Mouse (Mus musculus) MEL (cell line): ENCODE data around the gene Sart3. TPM values are rescaled to one million over a fixed set of nuclear protein-coding genes. Genes with fewer than 3 reads are reported as not detected.

Source experiments
- DNase-seq: peaks from one replicate; pipeline ENCODE4 v3.0.0; 2011; ENCODE audit warnings: low read depth, low spot score
- H3K27ac ChIP-seq: 2 replicates; pipeline ENCODE4 v1.5.1; 2012; ENCODE audit warnings: low read depth, mild to moderate bottlenecking, control low read depth, low read length, moderate library complexity; ENCODE audit not compliant: control insufficient read depth
- H3K27me3 ChIP-seq, 2 experiments: fragments of 150-350 bp in 1 of 2; sonication (generic) in 1 of 2; 2 replicates each; pipeline ENCODE4 v1.6.1; 2012; ENCODE audit warnings: low read length in 2 of 2, mild to moderate bottlenecking in 2 of 2, improper control_type of control experiment in 1 of 2, moderate library complexity in 1 of 2; ENCODE audit not compliant: insufficient read depth in 2 of 2, control insufficient read depth in 1 of 2
- H3K36me3 ChIP-seq, 2 experiments: 2 replicates each; pipeline ENCODE4 v1.6.1; 2012 to 2014; ENCODE audit warnings: low read length in 2 of 2, improper control_type of control experiment in 1 of 2, inconsistent platforms in 1 of 2, mild to moderate bottlenecking in 1 of 2; ENCODE audit not compliant: insufficient read depth in 2 of 2, control insufficient read depth in 1 of 2
- H3K4me1 ChIP-seq, 2 experiments: fragments of 150-350 bp in 1 of 2; sonication (generic) in 1 of 2; 2 replicates each; pipeline ENCODE4 v1.6.1; 2012; ENCODE audit warnings: low read length in 2 of 2, improper control_type of control experiment in 1 of 2, mild to moderate bottlenecking in 1 of 2; ENCODE audit not compliant: insufficient read depth in 2 of 2, control insufficient read depth in 1 of 2
- H3K4me3 ChIP-seq, 2 experiments: fragments of 150-350 bp in 1 of 2; sonication (generic) in 1 of 2; 2 replicates each; pipeline ENCODE4 v1.5.1; 2012; ENCODE audit warnings: low read depth in 2 of 2, low read length in 2 of 2, mild to moderate bottlenecking in 2 of 2, moderate library complexity in 2 of 2, control low read depth in 1 of 2, improper control_type of control experiment in 1 of 2; ENCODE audit not compliant: control insufficient read depth in 1 of 2, insufficient read depth in 1 of 2
- H3K79me2 ChIP-seq: 2 replicates; pipeline ENCODE4 v1.6.1; 2012; ENCODE audit warnings: mild to moderate bottlenecking, low read length, moderate library complexity; ENCODE audit not compliant: control insufficient read depth, poor library complexity, insufficient read depth
- H3K9ac ChIP-seq: 2 replicates; pipeline ENCODE4 v1.6.1; 2012; ENCODE audit warnings: low read depth, mild to moderate bottlenecking, control low read depth, low read length, moderate library complexity; ENCODE audit not compliant: control insufficient read depth, poor library complexity, severe bottlenecking
- H3K9me3 ChIP-seq: fragments of 150-350 bp; sonication (generic); replicated peaks from 2 replicates; pipeline ENCODE4 v1.6.1; 2012; ENCODE audit warnings: mild to moderate bottlenecking, low read length, improper control_type of control experiment, moderate library complexity; ENCODE audit not compliant: insufficient read depth
- BHLHE40 ChIP-seq: IDR thresholded peaks from 2 replicates; pipeline ENCODE4 v1.6.1; 2012; ENCODE audit warnings: low read depth, mild to moderate bottlenecking, inconsistent platforms, low read length, improper control_type of control experiment, borderline replicate concordance
- CHD1 ChIP-seq: IDR thresholded peaks from 2 replicates; pipeline ENCODE4 v1.6.1; 2012; ENCODE audit warnings: low read depth, mild to moderate bottlenecking, inconsistent platforms, low read length, improper control_type of control experiment
- CTCF ChIP-seq, 3 experiments: IDR thresholded peaks in 2 of 3; conservative IDR thresholded peaks in 1 of 3; 2 replicates each; pipeline ENCODE4 v1.5.1; 2011 to 2012; ENCODE audit warnings: low read length in 3 of 3, low read depth in 2 of 3, mild to moderate bottlenecking in 2 of 3, improper control_type of control experiment in 1 of 3, inconsistent platforms in 1 of 3, mixed read lengths in 1 of 3, moderate library complexity in 1 of 3; ENCODE audit not compliant: control insufficient read depth in 1 of 3, insufficient read depth in 1 of 3, poor library complexity in 1 of 3, severe bottlenecking in 1 of 3
- E2F4 ChIP-seq: IDR thresholded peaks from 2 replicates; pipeline ENCODE4 v1.6.1; 2011; ENCODE audit warnings: low read depth, low read length, improper control_type of control experiment, borderline replicate concordance
- EP300 ChIP-seq, 2 experiments: IDR thresholded peaks; 2 replicates each; pipeline ENCODE4 v1.6.1; 2011; ENCODE audit warnings: improper control_type of control experiment in 2 of 2, low read length in 2 of 2, low read depth in 1 of 2, mild to moderate bottlenecking in 1 of 2
- ETS1 ChIP-seq: IDR thresholded peaks from 2 replicates; pipeline ENCODE4 v1.6.1; 2012; ENCODE audit warnings: low read depth, mild to moderate bottlenecking, inconsistent platforms, low read length, improper control_type of control experiment, moderate library complexity
- GABPA ChIP-seq: IDR thresholded peaks from 2 replicates; pipeline ENCODE4 v1.6.1; 2012; ENCODE audit warnings: low read depth, mild to moderate bottlenecking, inconsistent platforms, low read length, improper control_type of control experiment, moderate library complexity
- GATA1 ChIP-seq: IDR thresholded peaks from 2 replicates; pipeline ENCODE4 v1.6.1; 2011; ENCODE audit warnings: low read depth, low read length, improper control_type of control experiment
- HCFC1 ChIP-seq: IDR thresholded peaks from 2 replicates; pipeline ENCODE4 v1.6.1; 2012; ENCODE audit warnings: low read depth, mild to moderate bottlenecking, inconsistent platforms, low read length, improper control_type of control experiment, moderate library complexity
- MAFK ChIP-seq: IDR thresholded peaks from 2 replicates; pipeline ENCODE4 v1.6.1; 2011; ENCODE audit warnings: low read depth, mild to moderate bottlenecking, low read length, improper control_type of control experiment, borderline replicate concordance
- MAX ChIP-seq: IDR thresholded peaks from 2 replicates; pipeline ENCODE4 v1.6.1; 2011; ENCODE audit warnings: low read length, improper control_type of control experiment
- MXI1 ChIP-seq: IDR thresholded peaks from 2 replicates; pipeline ENCODE4 v1.6.1; 2011; ENCODE audit warnings: mild to moderate bottlenecking, low read depth, low read length, improper control_type of control experiment
- NELFE ChIP-seq: IDR thresholded peaks from 2 replicates; pipeline ENCODE4 v1.6.1; 2011; ENCODE audit warnings: low read depth, low read length, improper control_type of control experiment
- POLR2A ChIP-seq, 2 experiments: IDR thresholded peaks; 2 replicates each; pipeline ENCODE4 v1.6.1; 2011 to 2012; ENCODE audit warnings: low read length in 2 of 2, mild to moderate bottlenecking in 2 of 2, control low read depth in 1 of 2, improper control_type of control experiment in 1 of 2, low read depth in 1 of 2, moderate library complexity in 1 of 2; ENCODE audit not compliant: control insufficient read depth in 1 of 2, insufficient read depth in 1 of 2, poor library complexity in 1 of 2
- RCOR1 ChIP-seq: IDR thresholded peaks from 2 replicates; pipeline ENCODE4 v1.6.1; 2012; ENCODE audit warnings: low read depth, mild to moderate bottlenecking, inconsistent platforms, low read length, improper control_type of control experiment
- SIN3A ChIP-seq: IDR thresholded peaks from 2 replicates; pipeline ENCODE4 v1.6.1; 2012; ENCODE audit warnings: low read length, improper control_type of control experiment, inconsistent platforms
- TAL1 ChIP-seq: IDR thresholded peaks from 2 replicates; pipeline ENCODE4 v1.6.1; 2012; ENCODE audit warnings: mild to moderate bottlenecking, inconsistent platforms, low read length, moderate library complexity, mixed read lengths
- TBP ChIP-seq: IDR thresholded peaks from 2 replicates; pipeline ENCODE4 v1.8.0; 2011; ENCODE audit warnings: low read depth, low read length, improper control_type of control experiment
- USF1 ChIP-seq: IDR thresholded peaks from 2 replicates; pipeline ENCODE4 v1.6.1; 2014; ENCODE audit warnings: low read depth, mild to moderate bottlenecking, inconsistent platforms, low read length, improper control_type of control experiment, moderate library complexity
- ZC3H11A ChIP-seq: IDR thresholded peaks from 2 replicates; pipeline ENCODE4 v1.6.1; 2012; ENCODE audit warnings: low read depth, mild to moderate bottlenecking, inconsistent platforms, low read length, improper control_type of control experiment
- ZMIZ1 ChIP-seq: IDR thresholded peaks from 2 replicates; pipeline ENCODE4 v1.6.1; 2012; ENCODE audit warnings: low read depth, mild to moderate bottlenecking, inconsistent platforms, low read length, improper control_type of control experiment, moderate library complexity
- ZNF384 ChIP-seq: IDR thresholded peaks from 2 replicates; pipeline ENCODE4 v1.6.1; 2012; ENCODE audit warnings: low read depth, mild to moderate bottlenecking, inconsistent platforms, low read length, improper control_type of control experiment
- polyA plus RNA-seq, 2 experiments: library from polyadenylated mRNA; stranded (reverse) in 1 of 2; unstranded in 1 of 2; fragments of >175 nt in 1 of 2; fragments of >200 nt in 1 of 2; gene quantifications; 2 replicates each; pipeline versions ENCODE4 v1.2.1 to v1.2.4; 2012; ENCODE audit warnings: low replicate concordance in 2 of 2, low read depth in 1 of 2; ENCODE audit not compliant: insufficient read length in 2 of 2, insufficient read depth in 1 of 2, missing spikeins in 1 of 2
- total RNA-seq: library from RNA; depleted of rRNA; stranded (reverse); fragments of 300-350 nt; gene quantifications from 2 replicates; pipeline ENCODE4 v1.2.3, GENCODE M21; 2012

Gene Sart3
- total and polyA plus RNA-seq, 3 experiments: 41.4 to 74.4 TPM; not detected in 1

GRCm38 (mm10) chr5:113765641-113766526 is 6.4 kb downstream of the Sart3 start:
- Histone ChIP-seq H3K9me3 (no peaks in the 10 kb centered on the region), H3K36me3 (peaks cover 6 to 8% of the 10 kb centered on the region in 2 experiments), H3K27ac (no peak overlapping the region), H3K4me1 (peaks cover 0 to 6% of the 10 kb centered on the region in 2 experiments; a peak in 1 of 4 replicates), H3K27me3 (no peaks in the 10 kb centered on the region), H3K79me2 (peaks cover 62% of the 10 kb centered on the region), H3K4me3 (no peak overlapping the region), H3K9ac (no peak overlapping the region)
- DNase-seq: no peak
- no peak for TF ChIP-seq TAL1
- TF ChIP-seq POLR2A (IDR thresholded peaks at IDR 0.05; ENCODE audit: control insufficient read depth in 1 of 2, insufficient read depth in 1 of 2, low read depth in 1 of 2, low read length in 2 of 2, poor library complexity in 1 of 2): no peak
- no peak for TF ChIP-seq SIN3A

GRCm38 (mm10) chr5:113764426-113764825 is 7.9 kb downstream of the Sart3 start:
- Histone ChIP-seq H3K27me3 (no peaks in the 10 kb centered on the region), H3K9ac (no peak overlapping the region), H3K4me1 (no peaks in the 10 kb centered on the region), H3K79me2 (peaks cover 47% of the 10 kb centered on the region), H3K4me3 (no peak overlapping the region), H3K27ac (no peak overlapping the region), H3K9me3 (no peaks in the 10 kb centered on the region), H3K36me3 (peaks cover 0 to 6% of the 10 kb centered on the region in 2 experiments; a peak in 2 of 4 replicates)
- TF ChIP-seq POLR2A (IDR thresholded peaks at IDR 0.05; ENCODE audit: control insufficient read depth in 1 of 2, insufficient read depth in 1 of 2, low read depth in 1 of 2, low read length in 2 of 2, poor library complexity in 1 of 2) (no peak), EP300 (IDR thresholded peaks at IDR 0.05; ENCODE audit: low read depth in 1 of 2, low read length in 2 of 2) (no peak), CHD1 (no peak), ZMIZ1 (no peak), BHLHE40 (no peak), MAX (no peak), ZNF384 (no peak), USF1 (no peak), E2F4 (no peak)
- no peak for DNase-seq

DNA sequence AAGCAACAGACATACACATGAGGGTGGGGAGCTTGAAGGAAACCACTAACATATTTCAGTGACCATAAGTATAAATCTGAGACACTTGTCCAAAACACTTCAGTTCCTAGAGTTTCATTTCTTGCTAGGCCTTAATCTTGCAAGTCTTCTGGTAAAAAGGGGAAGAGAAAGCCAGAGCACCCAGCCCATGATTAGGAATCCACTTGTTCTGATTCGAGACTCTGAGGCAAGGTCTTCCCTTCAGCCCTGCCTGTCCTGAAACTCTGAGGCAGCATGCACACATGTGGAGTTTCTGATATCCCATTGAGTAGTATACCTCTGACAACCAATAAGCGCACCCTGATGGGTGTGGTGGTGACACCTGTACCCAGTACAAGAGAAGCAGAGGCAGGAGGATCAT is 10.7 kb downstream of the Sart3 start:
- no peak overlapping the region for H3K27ac ChIP-seq
- no peak overlapping the region for H3K4me3 ChIP-seq
- no peaks in the 10 kb centered on the region for H3K9me3 ChIP-seq
- TF ChIP-seq ETS1 (no peak), GABPA (no peak), USF1 (no peak), HCFC1 (no peak), ZC3H11A (no peak), RCOR1 (no peak), E2F4 (no peak), TBP (no peak), CTCF (IDR thresholded peaks at IDR 0.05 in 2 of 3, conservative IDR thresholded peaks at IDR 0.05 in 1 of 3; ENCODE audit: control insufficient read depth in 1 of 3, insufficient read depth in 1 of 3, low read depth in 2 of 3, low read length in 3 of 3, poor library complexity in 1 of 3, severe bottlenecking in 1 of 3) (no peak), TAL1 (no peak), MAX (no peak), MXI1 (no peak), GATA1 (no peak), NELFE (no peak), MAFK (no peak)
- TF ChIP-seq, all 39 proteins: peak for 0
- Histone ChIP-seq H3K9ac (no peak overlapping the region), H3K4me1 (no peaks in the 10 kb centered on the region), H3K79me2 (peaks cover 23% of the 10 kb centered on the region), H3K36me3 (peaks cover 0 to 10% of the 10 kb centered on the region in 2 experiments; a peak in 2 of 4 replicates), H3K27me3 (no peaks in the 10 kb centered on the region)
- no peak for DNase-seq
